Mouse (Mus musculus) adrenal gland (tissue): ENCODE measurements at regions not wholly inside any gene's neighbourhood (a gene's known extent, or its start where the extent isn't known, plus 50 kb on each side); places are given as distances from the start of the nearest gene placed in this dataset.

ENCODE experiments used
- intact Hi-C: fragments of 180-260 bp; cut with DNase I; formaldehyde crosslinking; loops from one replicate; pipeline ENCODE4 v1.15.1; 2025

DNA sequence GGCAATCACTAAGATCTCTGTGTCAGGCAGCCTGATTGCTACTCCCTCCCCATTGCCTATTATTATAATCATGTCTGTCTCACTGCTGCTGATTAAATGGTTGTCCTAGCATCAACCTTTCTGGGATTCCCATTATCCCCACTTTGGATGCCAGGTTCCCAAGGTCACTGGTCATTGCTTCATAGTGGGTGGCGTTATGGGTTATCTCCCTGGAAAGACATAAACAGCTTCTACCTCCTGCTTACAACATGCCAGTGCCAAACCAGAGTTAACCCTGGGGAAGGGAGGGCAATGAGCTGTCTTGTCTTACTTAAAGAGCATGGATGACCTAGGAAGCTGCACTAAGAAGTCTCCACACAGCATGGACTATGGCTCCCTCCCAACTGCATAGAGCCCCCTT, 136.9 kb downstream of the Uaca start:
- intact Hi-C loops: no loop called here

DNA sequence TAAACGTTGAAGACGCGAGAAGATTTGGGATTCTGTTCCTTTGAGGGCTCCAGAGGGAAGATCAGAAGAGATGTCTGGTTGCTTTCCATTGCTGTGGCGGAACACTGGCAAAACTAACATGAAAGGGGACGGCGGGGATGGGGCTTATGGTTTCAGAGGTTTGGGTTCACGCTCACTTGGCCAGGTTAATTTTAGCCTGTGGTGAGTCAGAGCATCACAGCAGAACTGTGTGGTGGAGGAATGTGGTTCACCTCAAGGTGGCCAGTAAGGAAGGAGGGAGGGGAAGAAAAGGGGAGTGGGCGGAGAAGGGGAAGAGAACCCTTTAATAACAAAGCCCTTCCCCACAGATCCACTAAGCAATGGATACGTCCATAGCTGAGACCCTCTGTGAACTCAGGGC, 142.6 kb downstream of the Uaca start:
- intact Hi-C loops: no loop called here

DNA sequence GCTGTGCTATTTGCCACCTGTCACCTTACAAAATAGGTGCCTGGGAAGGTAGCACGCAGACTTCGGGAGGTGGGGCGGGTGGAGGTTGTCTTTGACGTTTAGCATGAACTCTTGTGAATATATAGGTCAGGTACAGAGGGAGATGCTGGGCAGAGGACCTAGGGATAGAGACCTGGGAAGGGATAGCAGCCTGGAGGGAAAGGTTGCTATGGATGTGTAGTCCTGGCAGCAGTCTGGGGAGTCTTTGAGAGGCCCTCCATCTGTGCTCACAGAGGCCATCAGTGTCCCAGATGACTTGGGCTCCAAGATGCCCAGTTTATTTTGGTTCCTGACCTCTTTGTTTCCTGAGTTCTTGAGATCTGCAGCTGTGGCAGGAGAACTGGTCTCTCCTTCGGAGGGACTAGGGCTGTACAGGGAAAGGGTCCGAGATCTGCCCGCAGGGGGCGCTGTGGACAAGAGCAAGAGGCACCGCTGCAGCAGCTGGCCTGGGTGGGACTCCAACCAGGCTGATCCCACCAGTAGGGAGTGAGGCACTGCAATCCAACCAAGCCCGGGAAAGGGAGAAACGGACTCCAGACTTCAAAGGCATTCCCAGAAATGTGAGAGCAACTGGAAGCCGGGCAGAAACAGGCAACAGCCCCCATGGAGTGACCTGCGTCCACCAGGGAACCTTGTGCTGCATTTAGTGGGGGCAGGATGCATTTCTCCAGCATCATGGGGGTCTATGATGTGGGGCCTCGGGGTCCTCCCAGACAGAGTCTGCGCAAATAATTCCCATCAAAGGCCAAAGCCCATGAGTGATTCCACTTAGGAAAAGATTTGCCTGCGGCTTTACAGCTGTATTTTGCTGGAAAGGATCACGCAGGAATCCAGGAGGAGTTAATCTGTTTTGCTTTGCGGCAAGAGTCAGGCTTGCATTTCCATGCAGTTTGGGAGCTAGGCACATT, 145.8 kb downstream of the Uaca start:
- intact Hi-C loops: no loop called here

DNA sequence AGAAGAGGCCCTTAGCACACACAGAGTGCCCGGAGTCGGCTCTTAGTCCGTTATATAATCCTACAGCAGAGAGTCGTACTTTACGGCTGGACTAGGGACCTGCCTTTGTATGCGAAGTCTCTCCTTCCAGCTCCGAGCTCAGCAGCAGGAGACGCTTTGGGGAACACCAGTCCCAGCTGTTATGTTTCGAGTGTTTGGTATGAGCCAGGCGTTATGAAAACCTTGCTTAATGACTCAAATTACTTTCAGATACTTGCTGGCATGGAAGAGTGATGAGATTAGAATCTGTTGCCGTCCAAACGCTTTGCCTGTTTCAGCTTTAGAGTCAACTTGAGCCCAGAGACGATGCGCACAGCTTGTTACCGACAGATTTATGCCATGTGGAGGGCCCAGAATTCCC, 153.0 kb downstream of the Uaca start:
- intact Hi-C loops: no loop called here

DNA sequence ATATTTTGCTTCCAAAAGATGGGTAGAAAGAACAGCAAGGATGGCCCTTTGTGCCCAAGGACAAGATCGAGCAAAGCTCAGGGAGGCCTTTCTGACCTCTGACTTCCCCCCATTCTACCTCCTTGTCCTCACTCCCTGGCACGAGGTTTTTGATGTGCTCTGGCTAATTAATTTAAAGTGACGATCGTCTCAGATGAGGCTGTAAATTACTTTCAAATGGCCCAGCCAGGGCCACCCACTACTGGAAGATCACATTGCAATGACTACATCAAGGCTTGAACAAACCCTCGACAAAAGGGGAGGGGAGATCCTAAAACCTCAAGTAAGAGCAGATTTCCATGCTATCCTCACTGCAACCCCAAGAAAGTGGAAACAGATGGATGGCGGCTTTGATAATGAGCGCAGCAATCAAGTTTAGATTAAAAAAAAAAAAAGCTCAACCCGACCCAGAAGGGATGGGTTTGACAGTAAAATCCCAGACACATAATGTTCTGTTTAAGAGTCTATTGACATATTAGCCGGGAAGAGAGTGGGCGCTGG, 154.3 kb downstream of the Uaca start:
- intact Hi-C loops: no loop called here

DNA sequence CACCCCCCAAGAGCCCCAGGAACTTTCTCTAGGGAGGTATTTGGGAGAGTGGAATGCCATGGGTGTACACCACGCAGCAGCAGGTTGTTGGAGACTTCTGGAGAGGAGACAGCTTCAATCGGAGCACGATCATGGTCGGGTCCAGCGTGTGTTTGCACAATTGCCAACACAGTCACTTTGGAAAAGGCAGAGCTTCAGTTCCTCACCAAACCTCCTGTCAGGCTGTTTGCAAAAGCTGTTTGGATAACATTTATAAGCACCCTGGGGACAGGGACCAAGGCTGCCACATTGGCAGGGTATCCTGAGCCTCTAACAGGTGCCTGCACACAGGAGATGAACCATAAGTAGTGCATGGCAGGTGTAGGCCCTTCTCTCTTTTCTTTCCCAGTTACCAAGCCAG, 155.8 kb downstream of the Uaca start:
- intact Hi-C loops: loop anchor here (10.0 kb wide), 1 partner anchor 905 kb away; no protein-coding TSS in a partner anchor

DNA sequence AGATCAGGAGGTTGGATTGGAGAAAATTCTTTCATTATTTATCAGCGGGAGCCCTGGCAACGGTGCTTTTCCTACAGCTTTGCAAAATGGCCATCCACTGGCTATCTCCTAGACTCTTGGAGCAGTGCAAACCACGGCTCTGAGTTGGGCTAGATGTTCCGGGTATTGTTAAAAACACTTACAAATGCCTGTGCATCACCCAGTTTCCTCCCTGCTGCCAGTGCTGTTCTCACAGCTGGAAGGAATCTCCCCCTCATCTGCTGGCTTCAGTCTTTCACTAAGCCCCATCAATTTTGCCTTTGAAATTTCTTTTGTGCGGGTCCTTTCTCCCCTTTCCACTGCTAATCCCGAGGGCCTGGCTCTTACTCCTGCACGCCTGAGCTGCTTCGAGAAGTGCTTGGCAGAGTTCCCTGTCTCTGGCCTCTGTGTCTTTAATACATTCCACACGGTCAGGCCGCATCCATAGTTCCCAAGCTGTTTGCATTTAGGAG, 156.8 kb downstream of the Uaca start:
- intact Hi-C loops: loop anchor here (10.0 kb wide), 1 partner anchor 904 kb away; no protein-coding TSS in a partner anchor

DNA sequence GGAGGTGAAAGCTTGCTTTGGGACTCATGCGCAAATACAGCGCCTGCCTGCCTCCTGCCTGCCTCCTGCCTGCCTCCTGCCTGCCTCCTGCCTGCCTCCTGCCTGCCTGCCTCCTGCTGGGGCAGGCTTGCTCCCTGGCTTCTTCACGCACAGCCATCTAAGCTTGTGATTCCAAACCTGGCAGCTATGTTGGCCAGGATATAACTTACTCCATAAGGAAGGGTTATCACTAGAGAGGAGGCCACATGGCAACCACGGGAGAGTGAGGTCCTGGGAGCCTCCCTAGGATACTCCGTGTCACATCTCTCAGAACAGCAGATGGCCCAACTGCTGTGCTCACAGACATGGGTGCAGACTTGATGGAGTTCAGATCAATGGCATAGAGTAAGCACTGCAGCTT, 163.1 kb downstream of the Uaca start:
- intact Hi-C loops: loop anchor here (10.0 kb wide), 1 partner anchor 897 kb away; no protein-coding TSS in a partner anchor

DNA sequence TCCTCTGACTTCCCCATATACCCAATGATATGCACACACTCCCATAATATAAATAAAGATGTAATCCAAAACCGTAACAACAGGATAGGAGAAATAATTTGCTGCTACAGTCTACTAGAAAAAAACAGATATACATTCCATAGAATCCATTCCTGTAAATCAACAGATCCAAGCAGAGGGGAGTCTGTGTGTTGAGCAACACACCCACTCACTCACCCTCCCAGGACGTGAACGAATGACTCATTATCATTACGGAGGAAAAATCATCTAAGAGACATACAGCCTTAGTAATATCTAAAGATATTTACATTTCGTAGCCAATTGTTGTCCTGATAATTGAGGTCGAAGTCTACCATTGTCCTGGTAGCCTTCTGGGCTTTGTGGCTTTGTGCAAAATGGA, 165.2 kb downstream of the Uaca start:
- intact Hi-C loops: loop anchor here (10.0 kb wide), 1 partner anchor 895 kb away; no protein-coding TSS in a partner anchor

DNA sequence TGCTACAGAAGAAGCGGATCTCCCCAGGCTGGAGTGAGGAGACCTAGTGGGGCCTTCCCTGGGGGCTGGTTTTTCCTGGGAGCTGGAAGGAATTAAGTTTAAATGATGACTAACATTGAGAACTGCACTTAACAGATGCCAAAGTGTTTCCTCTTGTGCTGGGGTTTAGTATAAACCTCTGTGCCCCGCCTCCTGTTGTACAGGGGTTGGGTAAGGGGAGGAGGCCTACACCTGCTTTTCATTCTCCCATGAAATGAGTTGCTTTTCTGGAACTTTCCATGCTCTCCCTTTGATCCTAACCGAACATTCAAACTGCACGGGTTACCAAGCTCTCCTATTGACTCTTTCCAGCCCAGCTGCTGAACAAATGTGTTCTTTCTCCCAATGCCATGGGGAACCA, 167.7 kb downstream of the Uaca start:
- intact Hi-C loops: no loop called here

DNA sequence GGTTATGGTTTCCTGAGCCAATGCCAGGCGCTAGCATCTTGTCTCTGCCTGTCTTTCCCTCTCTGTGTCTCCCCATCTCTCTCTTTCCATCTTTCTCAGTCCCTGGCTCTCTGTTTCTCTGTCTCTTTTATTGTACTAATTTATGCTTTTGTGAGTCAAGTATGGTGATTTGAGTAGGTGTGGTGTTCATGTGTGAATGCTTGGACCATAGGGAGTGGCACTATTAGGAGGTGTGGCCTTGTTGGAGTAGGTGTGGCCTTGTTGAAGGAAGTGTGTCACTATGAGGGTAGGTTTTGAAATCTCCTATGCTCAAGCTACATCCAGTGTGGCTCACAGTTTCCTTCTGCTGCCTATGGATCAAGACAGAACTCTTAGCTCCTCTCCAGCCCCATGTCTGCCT, 171.3 kb downstream of the Uaca start:
- intact Hi-C loops: no loop called here

DNA sequence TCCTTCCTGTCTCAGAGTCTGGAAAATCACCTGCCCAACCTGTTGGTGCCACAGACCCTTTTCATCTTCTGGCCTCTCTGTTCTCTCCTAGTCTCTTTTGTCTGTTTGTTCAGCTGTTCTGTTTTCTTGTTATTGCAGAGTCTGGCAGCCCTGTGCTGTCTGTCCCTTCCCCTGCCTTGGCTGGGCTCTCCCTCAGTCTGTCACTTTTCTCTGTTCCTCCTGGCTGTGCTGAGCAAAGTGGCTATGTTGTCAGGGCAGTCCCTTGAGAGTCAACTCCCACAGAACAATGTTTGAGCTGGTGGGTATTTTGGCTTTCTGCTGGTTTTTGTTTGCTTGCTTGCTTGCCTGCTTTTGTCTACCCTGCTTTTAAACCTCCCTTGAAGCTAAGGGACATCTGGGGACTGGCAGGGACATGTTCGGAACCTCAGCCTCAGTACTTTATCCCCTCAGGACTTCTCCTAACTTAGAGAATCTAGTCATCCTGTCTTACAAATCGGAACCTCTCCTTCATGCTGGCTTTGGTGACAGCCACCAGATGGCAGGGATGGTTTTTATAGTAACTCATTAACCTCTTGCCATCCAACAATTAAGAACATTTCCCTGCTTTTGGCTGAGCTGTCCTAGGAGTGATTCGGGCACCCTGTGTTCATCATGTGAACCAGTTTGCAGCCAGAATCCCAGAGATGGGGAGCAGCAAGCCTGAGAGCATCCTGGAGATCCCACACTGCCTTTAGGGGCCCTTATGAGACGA, 174.1 kb downstream of the Uaca start:
- intact Hi-C loops: no loop called here

DNA sequence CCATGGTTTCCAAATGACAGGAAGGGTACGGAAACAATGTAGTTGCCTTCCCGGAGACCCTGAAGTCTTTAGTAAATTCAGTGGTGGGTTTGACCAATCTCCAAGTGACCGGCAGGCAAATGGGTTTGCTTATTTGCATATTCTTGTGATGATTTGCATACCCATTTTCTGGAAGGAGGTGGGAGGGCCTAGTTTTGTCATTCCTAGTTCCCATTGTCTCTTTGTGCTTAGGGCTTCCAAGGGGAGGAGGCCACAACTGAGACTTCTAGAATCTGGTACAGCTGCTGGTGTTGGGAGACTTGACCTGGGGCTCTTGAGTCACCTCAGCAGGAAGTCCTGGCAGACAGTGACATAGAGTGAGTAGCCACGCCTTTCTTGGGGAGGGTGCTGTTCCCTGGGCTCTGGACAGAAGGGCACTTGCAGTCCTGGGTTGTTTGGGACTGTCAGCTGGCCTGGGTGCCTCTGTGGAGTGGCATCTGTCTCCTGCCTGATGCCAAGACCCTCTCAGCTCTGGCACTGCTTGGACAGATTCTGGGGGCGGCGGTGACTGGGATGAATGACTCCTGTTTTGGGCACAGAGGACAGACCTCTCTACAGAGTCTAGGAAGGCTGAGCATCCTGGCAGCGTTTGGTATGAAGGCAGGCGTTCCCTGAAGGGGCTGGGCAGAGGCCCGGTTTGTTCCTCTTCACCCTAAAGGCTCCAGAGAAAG, 178.0 kb downstream of the Uaca start:
- intact Hi-C loops: no loop called here

DNA sequence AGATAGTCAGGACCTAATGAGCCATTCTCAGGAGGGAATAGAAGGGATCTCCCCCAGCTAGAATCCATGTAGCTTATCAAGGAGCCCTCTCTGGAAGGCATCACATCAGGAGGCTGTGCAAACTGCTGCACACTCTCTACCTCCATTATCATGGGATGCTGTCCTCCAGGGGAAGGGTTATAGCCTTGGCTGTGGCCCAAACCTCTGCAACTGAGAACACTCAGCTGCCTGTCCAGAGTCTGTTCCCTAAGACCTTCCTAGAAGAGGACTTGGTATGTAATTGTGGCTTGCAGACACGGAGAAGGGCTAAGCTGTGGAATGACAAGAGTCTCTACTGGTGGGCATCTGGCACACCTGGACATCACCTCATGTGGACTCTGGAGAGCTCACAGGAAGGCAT, 180.2 kb downstream of the Uaca start:
- intact Hi-C loops: no loop called here

DNA sequence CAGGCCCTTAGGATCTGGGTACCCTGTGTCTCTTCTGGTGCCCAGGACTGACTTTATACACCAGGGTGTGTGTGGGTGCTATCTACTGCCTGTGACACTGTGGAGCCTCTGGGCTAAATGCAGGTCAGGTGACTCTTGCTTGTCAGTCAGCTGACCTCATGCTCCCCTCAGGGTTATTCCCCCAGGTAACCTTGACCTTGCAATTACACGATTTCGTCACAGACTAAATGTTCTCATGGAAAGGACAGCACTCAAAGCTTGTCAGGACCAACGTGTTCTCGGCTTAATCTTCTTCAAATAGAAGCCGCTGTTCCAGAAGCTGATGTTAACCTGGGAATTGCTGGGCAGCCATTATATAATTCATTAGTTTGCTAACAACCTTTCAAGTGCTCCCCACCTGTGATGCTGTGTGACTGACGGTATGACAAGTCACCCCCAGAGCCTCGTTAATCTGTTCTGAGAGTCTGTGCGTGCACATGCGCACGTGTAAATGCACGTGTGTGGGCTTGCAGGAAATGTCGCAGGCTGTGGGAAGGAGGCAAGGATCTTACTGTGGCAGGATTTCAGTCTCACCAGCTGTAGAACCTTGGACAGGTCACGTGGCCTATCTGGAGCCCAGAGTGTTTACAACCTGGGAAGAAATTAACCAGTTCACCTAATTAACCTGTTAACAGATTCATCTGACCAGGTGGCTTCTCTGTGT, 188.2 kb downstream of the Uaca start:
- intact Hi-C loops: no loop called here

DNA sequence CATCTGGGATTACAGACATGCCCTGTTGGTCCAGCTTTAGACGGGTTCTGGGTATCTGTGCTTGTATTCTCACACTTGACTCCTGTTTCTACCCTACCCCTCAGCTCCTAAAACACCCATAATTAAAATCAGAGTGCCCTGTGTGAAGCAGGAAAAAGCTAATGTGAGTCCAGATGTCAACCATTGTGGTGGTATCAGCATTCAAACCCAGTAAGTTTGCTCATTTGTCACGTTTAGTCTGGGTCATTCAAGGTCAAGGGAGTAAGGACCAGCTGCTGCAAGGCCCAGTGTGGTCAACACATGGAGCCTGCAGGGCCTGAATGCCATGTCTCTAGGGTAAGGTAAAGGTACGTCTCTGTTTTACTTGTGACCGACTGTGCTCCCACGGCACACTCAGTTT, 188.9 kb downstream of the Uaca start:
- intact Hi-C loops: no loop called here

DNA sequence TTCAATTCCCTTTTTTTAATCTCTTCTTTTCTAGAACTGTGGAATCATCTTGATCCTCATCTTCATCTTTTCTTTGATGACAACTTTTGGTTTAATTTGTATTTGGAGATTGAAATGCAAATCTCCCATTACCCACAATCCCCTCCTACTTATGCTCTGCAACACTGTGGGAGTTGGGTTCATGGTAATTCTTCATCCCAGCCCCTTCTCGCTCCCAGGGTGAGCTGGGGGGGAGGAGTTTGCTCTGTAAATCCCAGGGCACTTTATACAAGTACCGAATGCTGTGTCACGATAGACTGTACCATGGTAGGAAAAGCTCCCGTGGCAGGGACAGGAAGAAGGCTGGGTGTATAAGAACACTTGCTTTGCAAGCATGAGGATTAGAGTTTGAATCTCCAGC, 193.8 kb downstream of the Uaca start:
- intact Hi-C loops: no loop called here

DNA sequence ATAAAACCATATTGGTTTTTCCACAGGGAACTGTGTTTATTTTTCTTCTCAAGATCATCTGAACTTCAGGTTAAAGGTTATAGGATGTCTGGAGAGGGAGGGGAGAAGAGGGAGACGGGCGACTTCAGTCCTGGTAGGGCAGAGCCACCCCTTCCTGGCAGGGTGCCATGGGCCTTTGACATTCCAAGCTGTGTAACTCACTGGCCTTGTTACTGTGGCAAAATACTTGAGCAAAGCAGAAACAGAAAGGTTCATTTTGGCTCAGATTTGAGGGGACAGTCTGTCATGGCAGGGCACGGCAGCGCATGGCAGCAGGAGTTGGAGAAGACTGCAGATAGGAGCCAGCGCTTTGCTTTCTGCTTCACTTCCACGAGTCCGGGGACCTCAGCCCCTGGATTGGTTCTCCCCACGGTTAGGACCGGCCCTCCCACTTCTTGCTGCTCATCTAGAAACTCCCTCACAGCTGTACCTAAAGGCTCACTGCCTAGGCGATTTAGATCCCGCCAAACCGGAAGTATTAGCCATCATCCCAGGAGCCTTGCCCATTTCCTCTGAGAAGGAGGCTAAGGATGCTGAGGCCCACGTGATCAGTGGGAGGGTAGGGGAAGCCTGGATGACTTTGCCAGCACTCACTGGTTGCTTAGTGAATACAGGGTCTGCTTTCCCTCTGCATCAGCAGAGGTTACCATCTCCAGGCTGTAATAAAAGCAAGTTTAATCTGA, 195.5 kb downstream of the Uaca start:
- intact Hi-C loops: no loop called here

DNA sequence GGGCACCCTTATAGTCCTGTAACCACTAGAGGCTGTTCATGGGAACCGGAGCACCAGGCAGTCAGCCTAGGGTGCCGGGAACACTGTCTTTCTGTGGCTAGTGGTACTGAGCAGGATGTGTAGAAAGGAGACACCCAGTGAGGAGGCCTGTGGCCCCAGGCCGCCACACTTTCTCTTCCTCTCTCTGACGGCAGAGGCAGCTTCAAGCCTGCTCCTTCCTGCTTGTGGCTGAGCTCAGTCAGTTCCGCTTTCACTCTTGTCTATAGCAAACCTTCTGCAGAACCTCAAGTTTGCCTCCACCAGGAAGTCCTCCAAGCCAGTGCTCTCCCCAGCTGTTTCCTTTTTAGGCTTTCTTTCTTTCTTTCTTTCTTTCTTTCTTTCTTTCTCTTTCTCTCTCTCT, 197.2 kb downstream of the Uaca start:
- intact Hi-C loops: no loop called here

DNA sequence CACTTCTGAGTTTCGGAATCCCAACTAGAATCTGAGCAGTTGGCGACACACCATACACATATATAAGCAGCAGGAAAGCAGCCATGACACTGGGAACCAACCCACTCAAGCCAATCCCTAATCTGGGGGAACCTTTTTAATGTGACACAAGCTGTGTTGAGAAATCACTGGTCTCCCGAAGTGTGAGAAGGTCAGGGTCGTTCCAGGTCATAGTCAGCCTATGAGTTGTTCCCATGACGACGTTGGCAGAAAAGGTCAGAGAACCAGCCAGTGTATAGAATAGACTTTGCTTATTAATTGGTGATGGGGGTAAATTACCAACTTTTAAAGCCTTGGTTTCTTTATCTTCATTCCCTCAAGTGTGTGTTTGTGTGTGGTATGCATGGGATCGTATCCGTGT, 199.3 kb downstream of the Uaca start:
- intact Hi-C loops: no loop called here
